Mouse (Mus musculus): ENCODE measurements around the gene Gm10283.

GRCm38 (mm10) chr8:60436872-60437271 is 66.1 kb downstream of the Gm10283 start:
- no peak for TF ChIP-seq POLR2A (IDR thresholded peaks at IDR 0.05; ENCODE audit: low read depth, low read length)
- no peak for TF ChIP-seq CTCF (IDR thresholded peaks at IDR 0.05; ENCODE audit: extremely low read depth, insufficient read length, insufficient replicate concordance, low read depth, low read length)

Data from small intestine, adult 2 months (tissue).